Mouse (Mus musculus): ENCODE measurements around the gene Bcam.
A peak's percentile ranks its signal among the peaks of the same experiment; 100 is the strongest.

The Bcam gene

GRCm38 (mm10) chr7:19752652-19753051 lies 18.2 kb downstream of the Bcam start:
- no peak for DNase-seq (ENCODE audit: low spot score)

GRCm38 (mm10) chr7:19751070-19751383 lies 19.8 kb downstream of the Bcam start:
- DNase-seq (ENCODE audit: low spot score) = no peak

GRCm38 (mm10) chr7:19750217-19751069 lies 20.4 kb downstream of the Bcam start, which contains the start of gene Nectin2:
Gene Nectin2, minus strand, starts transcription at chr7:19750483.
- DNase-seq (ENCODE audit: low spot score) = peak; percentile 52

- peak; percentile 90 for DNase-seq (ENCODE audit: low spot score)
These were observed 21.2 kb downstream of the Bcam start for GRCm38 (mm10) chr7:19749389-19750216.

GRCm38 (mm10) chr7:19748219-19749195 lies 22.3 kb downstream of the Bcam start:
- no peak for DNase-seq (ENCODE audit: low spot score)

- no peak for DNase-seq (ENCODE audit: low spot score)
These were observed 23.2 kb downstream of the Bcam start for GRCm38 (mm10) chr7:19747420-19748218.

GRCm38 (mm10) chr7:19746426-19747201 lies 24.2 kb downstream of the Bcam start:
- no peak for DNase-seq (ENCODE audit: low spot score)

- DNase-seq (ENCODE audit: low spot score) = no peak
These were observed 24.8 kb downstream of the Bcam start for GRCm38 (mm10) chr7:19745971-19746370.

- DNase-seq (ENCODE audit: low spot score) = no peak
These were observed 26.0 kb downstream of the Bcam start for GRCm38 (mm10) chr7:19744590-19745385.

- no peak for DNase-seq (ENCODE audit: low spot score)
These were observed 27.0 kb downstream of the Bcam start for GRCm38 (mm10) chr7:19743791-19744190.

- DNase-seq (ENCODE audit: low spot score) = no peak
These were observed 28.3 kb downstream of the Bcam start for GRCm38 (mm10) chr7:19742468-19742867.

GRCm38 (mm10) chr7:19741329-19742031 lies 29.3 kb downstream of the Bcam start:
- DNase-seq (ENCODE audit: low spot score) = no peak

- DNase-seq (ENCODE audit: low spot score) = no peak
These were observed 30.5 kb downstream of the Bcam start for GRCm38 (mm10) chr7:19740269-19740668.

- no peak for DNase-seq (ENCODE audit: low spot score)
These were observed 32.0 kb downstream of the Bcam start for GRCm38 (mm10) chr7:19738771-19739170.

- no peak for DNase-seq (ENCODE audit: low spot score)
These were observed 34.3 kb downstream of the Bcam start for GRCm38 (mm10) chr7:19736389-19737057.

GRCm38 (mm10) chr7:19734178-19734666 lies 36.6 kb downstream of the Bcam start:
- DNase-seq (ENCODE audit: low spot score) = no peak

- no peak for DNase-seq (ENCODE audit: low spot score)
These were observed 44.3 kb downstream of the Bcam start for GRCm38 (mm10) chr7:19726541-19726940.

- no peak for DNase-seq (ENCODE audit: low spot score)
These were observed 46.6 kb downstream of the Bcam start for GRCm38 (mm10) chr7:19724167-19724566.

Measured in left cerebral cortex, adult 11 months (tissue).